In genomic region chr3:145950034-145950814, GRCm38 (mm10) we compare ENCODE assay signal across 7 mouse cellular contexts. TPM values are rescaled to one million over a fixed set of nuclear protein-coding genes. Genes with fewer than 3 reads are reported as not detected.
A peak's percentile ranks its signal among the peaks of the same experiment; 100 is the strongest.
DNase-seq lines count a peak whose midpoint lies in the region; ATAC-seq and TF ChIP-seq lines count a peak whose summit lies in the region.

No protein-coding gene starts in this region.

- no peak overlapping the region for H3K9ac ChIP-seq in lung, embryonic 15.5 days

- peak; percentile 80; the same call in 1 of the 2 replicates for ATAC-seq in lung, embryonic 15.5 days (ENCODE audit: borderline replicate concordance, extremely low read depth, low FRiP score, low TSS enrichment)

- peak; percentile 84 for DNase-seq in ZHBTc4 (ENCODE audit: low read depth, low spot score)
- peak; percentile 52 for DNase-seq in forebrain, embryonic 10.5 days (ENCODE audit: extremely low spot score, low spot score)
- peak; percentile 64 for DNase-seq in heart, postnatal 4 days
- peak; percentile 44 to 61 for DNase-seq in layer of hippocampus, adult 8-10 months (ENCODE audit: low spot score in 2 of 2)
- DNase-seq in retina, postnatal 1 day = peak; percentile 78

- H3K4me2 ChIP-seq in lung, embryonic 15.5 days = peak overlapping the region; percentile 44

- H3K9me3 ChIP-seq in E14TG2a.4 (ENCODE audit: low read length) = no peaks in the 10 kb centered on the region
- H3K9me3 ChIP-seq in forebrain, embryonic 10.5 days = no peaks in the 10 kb centered on the region; the same call in 1 of the 2 replicates
- no peaks in the 10 kb centered on the region for H3K9me3 ChIP-seq in lung, embryonic 15.5 days

- H3K4me1 ChIP-seq in E14TG2a.4 (replicated peaks; ENCODE audit: low read depth, low read length) = peaks cover 14% of the 10 kb centered on the region
- H3K4me1 ChIP-seq in forebrain, embryonic 10.5 days = peaks cover 19% of the 10 kb centered on the region
- H3K4me1 ChIP-seq in lung, embryonic 15.5 days = peaks cover 7% of the 10 kb centered on the region

- H3K36me3 ChIP-seq in E14TG2a.4 (ENCODE audit: insufficient read depth, low read length) = peaks cover 2% of the 10 kb centered on the region; the same call in 1 of the 2 replicates
- H3K36me3 ChIP-seq in forebrain, embryonic 10.5 days (replicated peaks) = peaks cover 7% of the 10 kb centered on the region
- H3K36me3 ChIP-seq in lung, embryonic 15.5 days = no peaks in the 10 kb centered on the region; the same call in 1 of the 2 replicates

- peak; percentile 23 for TF ChIP-seq CTCF in E14TG2a.4 (conservative IDR thresholded peaks at IDR 0.05; ENCODE audit: low read length)

- H3K27ac ChIP-seq in forebrain, embryonic 10.5 days = no peak overlapping the region
- H3K27ac ChIP-seq in lung, embryonic 15.5 days = no peak overlapping the region

- 0 out of 2 replicates have a peak overlapping the region, but pooled peaks have one; percentile 2 for H3K4me3 ChIP-seq in E14TG2a.4 (replicated peaks; ENCODE audit: low read length)
- H3K4me3 ChIP-seq in forebrain, embryonic 10.5 days = peak overlapping the region; percentile 34
- peak overlapping the region; percentile 22; the same call in 1 of the 2 replicates for H3K4me3 ChIP-seq in lung, embryonic 15.5 days

- 9% methylated on average over 15 of the region's 15 CpGs for WGBS in forebrain, embryonic 10.5 days
- WGBS in lung, embryonic 15.5 days = 9% methylated on average over 15 of the region's 15 CpGs

- H3K27me3 ChIP-seq in E14TG2a.4 (ENCODE audit: insufficient read depth, low read length) = peaks cover 18% of the 10 kb centered on the region
- H3K27me3 ChIP-seq in forebrain, embryonic 10.5 days (ENCODE audit: poor library complexity, severe bottlenecking) = peaks cover 28% of the 10 kb centered on the region
- H3K27me3 ChIP-seq in lung, embryonic 15.5 days = no peaks in the 10 kb centered on the region

RNA-seq across cellular contexts. Expression of gene 2410004B18Rik, which starts 12.4 kb away (rescaled TPM):
- polyA plus RNA-seq in forebrain, embryonic 10.5 days (2016; fragmentation: Nextera tagmentation; extraction: Ambion mirVana) = 49.0 and 51.5 TPM in 2 replicates
- total RNA-seq in heart, postnatal 4 days (2021) = 10 to 100 TPM; 24.8 to 25.5 TPM
- 10 to 100 TPM; 31.8 to 38.5 (median 33.2) TPM for total RNA-seq in layer of hippocampus, adult 8-10 months (2022)
- 50.4 and 52.4 TPM in 2 replicates for polyA plus RNA-seq in lung, embryonic 15.5 days (2015; fragmentation: Nextera tagmentation; extraction: Ambion mirVana)

RNA-seq across cellular contexts. Expression of gene Bcl10, which starts 27.6 kb away (rescaled TPM):
- polyA plus RNA-seq in forebrain, embryonic 10.5 days (2016; fragmentation: Nextera tagmentation; extraction: Ambion mirVana) = 46.5 and 46.8 TPM in 2 replicates
- 10 to 100 TPM; 25.5 to 27.4 TPM for total RNA-seq in heart, postnatal 4 days (2021)
- 10 to 100 TPM; 10.6 to 16.1 (median 14.2) TPM for total RNA-seq in layer of hippocampus, adult 8-10 months (2022)
- polyA plus RNA-seq in lung, embryonic 15.5 days (2015; fragmentation: Nextera tagmentation; extraction: Ambion mirVana) = 52.8 and 53.0 TPM in 2 replicates

RNA-seq across cellular contexts. Expression of gene Syde2, which starts 37.4 kb away (rescaled TPM):
- 1.2 and 1.5 TPM in 2 replicates for polyA plus RNA-seq in forebrain, embryonic 10.5 days (2016; fragmentation: Nextera tagmentation; extraction: Ambion mirVana)
- total RNA-seq in heart, postnatal 4 days (2021) = 10 to 100 TPM; 33.2 to 35.2 TPM
- total RNA-seq in layer of hippocampus, adult 8-10 months (2022) = 1 to 10 TPM; 3.0 to 4.3 (median 3.6) TPM
- polyA plus RNA-seq in lung, embryonic 15.5 days (2015; fragmentation: Nextera tagmentation; extraction: Ambion mirVana) = 1.8 and 2.3 TPM in 2 replicates

Comparison
In these comparisons a context has a peak if more than half of its experiments do, and no peak if none do; other contexts are left out.
1. RNA of gene Syde2, which starts 37.4 kb away (total RNA-seq): 33.2 to 35.2 TPM in heart, postnatal 4 days; 3.0 to 4.3 TPM in layer of hippocampus, adult 8-10 months; every median in the first group is over 4 times any median in the second.
2. Peak in every context shown above with its lines, with median percentiles within 50 percentile points of each other: H3K4me3 ChIP-seq and DNase-seq.